Mouse (Mus musculus) naive thymus-derived CD4-positive, alpha-beta T cell, adult 2 months (primary cell): ENCODE measurements at regions not wholly inside any gene's neighbourhood (a gene's known extent, or its start where the extent isn't known, plus 50 kb on each side); places are given as distances from the start of the nearest gene placed in this dataset.
A peak's percentile ranks its signal among the peaks of the same experiment; 100 is the strongest.
"Not testable (repeated sequence)": the region's sequence is repeated elsewhere in the genome, so short reads cannot be mapped to it uniquely, and the experiment has no call there.

Experiments used
- DNase-seq: peaks from one replicate; pipeline ENCODE4 v3.0.0-alpha.2; 2011; ENCODE audit warnings: low read depth

DNA sequence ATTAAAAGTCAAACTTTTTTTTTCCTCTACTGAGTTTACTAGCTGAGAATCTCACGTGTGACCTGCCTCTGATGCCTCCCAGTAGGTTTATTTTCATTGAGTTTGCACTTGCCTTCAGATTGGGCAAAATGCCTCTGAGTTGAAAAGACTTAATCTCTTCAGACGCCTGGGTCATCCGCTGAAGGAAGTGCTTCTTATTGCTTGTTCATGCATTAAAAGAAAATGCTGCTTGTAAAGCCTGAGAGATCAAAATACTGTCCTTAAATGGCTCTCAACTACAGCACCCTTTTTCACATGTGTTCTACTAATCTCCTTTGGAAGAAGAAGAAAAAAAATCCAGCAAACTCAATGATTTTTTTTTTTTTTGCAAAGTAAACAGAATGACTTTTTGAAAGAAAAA is 351.5 kb downstream of the Kcnh5 start:
- no peak for DNase-seq

DNA sequence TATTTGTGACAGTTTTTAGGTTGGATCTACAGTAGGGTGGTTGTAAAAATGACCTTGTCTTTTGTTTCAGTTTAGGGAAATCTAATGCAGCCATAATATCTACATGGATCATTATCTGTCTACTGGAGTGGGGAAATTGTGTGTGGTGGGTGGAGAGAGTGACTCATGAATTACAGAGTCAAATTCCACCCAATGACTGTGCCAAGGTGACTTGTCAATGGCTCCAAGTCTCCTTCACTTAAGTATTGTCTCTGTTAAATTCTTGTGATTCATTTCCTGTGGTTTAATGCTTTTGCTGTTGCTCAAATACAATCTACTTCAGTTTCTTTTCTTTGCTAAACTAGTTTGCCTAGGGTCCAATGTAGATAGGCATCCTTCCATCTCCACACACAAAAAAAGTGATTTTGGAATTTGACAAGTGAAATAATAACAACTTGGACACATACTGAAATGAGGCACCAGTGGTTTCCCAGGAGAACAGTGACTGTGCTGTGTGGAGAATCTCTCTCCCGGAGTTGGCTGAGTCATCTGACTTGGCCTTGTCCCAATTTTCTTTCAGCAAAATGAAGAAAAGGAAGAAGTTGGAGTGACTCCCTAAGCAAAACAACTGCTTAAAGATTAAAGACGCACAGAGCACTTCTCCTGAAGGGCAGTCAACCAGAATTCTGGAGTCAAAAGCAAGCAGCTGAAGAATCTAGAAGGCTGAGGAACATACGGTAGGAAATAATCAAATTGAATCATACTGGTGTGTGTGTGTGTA is 352.2 kb downstream of the Kcnh5 start:
- DNase-seq, result no peak

DNA sequence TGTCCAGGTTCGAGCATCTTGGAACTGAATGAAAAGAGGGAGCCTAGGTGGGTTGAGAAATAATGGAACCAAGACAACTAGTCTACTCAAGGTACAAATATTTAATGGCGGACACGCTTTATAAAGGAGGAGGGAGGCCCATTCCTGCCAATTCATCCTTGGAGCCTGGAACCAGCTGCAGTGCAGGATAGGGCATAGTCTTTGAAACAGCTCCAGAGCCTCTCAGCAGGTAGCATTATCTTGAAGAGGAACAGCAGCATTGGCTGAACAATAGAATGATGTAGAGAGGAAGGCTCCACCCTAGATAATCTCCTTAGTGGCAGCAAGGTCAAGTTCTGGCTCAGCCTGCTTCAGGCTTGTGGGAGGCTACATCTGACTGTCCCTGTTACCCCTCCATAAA is 361.0 kb downstream of the Kcnh5 start:
- not testable (repeated sequence) for DNase-seq

- DNase-seq, result not testable (repeated sequence)
These were observed 368.6 kb downstream of the Kcnh5 start for GRCm38 (mm10) chr12:74808571-74808970.

DNA sequence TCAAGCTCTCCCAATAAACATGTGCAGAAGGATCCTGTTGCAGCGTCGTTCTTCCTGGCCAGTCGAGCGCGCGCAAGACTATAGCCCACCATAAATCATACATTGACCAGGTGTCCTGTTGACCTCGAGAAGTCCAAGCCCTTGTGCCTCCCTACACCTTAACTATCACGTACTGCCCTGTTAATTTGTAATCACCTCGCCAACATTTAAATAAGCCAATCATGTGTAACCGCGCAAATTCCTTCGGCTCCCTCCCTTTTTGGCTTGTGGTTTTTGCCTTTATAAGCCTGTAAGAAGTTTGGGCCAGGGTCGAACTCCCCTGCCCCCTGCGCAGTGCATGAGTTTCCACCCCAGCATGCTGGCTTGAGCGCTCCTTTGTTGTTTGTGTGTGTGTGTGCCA is 369.2 kb downstream of the Kcnh5 start:
- not testable (repeated sequence) for DNase-seq

DNA sequence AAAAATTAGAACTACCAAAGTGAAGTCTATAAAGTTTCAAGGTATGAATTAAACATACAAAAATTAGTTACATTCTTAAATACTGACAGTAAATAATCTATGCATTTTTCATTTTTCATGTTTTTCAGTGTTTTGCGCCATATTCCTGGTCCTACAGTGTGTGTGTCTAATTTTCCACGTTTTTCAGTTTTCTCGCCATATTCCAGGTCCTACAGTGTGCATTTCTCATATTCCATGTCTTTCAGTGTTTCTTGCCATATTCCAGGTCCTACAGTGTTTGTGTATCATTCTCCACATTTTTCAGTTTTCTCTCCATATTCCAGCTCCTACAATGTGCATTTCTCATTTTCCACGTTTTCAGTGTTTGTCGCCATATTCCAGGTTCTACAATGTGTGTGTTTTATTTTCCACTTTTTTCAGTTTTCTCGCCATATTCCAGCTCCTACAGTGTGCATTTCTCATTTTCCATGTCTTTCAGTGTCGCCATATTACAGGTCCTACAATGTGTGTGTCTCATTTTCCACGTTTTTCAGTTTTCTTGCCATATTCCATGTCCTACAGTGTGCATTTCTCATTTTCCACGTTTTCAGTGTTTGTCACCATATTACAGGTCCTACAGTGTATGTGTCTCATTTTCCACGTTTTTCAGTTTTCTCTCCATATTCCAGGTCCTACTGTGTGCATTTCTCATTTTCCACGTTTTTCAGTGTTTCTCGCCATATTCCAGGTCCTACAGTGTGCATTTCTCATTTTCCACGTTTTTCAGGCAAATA is 373.2 kb downstream of the Kcnh5 start:
- DNase-seq, result peak; percentile 43

DNA sequence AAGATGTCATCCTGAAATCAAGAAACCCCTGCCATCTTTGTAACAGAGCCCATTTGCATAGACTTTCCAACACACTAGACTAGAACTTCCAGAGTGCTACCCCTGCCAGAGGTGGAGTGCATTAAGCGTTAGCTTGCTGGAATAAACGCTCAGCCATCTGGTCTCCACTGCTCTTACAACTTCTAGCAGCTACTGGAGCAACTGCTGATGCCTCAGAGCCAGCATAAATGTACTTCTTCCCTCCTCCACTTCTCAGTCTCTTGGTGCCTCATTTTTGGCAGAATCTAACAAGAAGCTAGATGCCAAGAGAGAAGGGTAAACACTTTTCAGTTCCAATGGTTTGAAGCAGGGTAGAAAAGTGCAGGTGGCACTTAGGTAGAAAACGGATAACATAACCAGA is 385.1 kb downstream of the Kcnh5 start:
- DNase-seq, result no peak

- no peak for DNase-seq
These were observed 414.8 kb downstream of the Kcnh5 start for GRCm38 (mm10) chr12:74762284-74762683.

- DNase-seq, result no peak
These were observed 428.9 kb upstream of the Gm11042 start for GRCm38 (mm10) chr12:74745051-74745450.

- no peak for DNase-seq
These were observed 412.7 kb upstream of the Gm11042 start for GRCm38 (mm10) chr12:74728866-74729265.

DNA sequence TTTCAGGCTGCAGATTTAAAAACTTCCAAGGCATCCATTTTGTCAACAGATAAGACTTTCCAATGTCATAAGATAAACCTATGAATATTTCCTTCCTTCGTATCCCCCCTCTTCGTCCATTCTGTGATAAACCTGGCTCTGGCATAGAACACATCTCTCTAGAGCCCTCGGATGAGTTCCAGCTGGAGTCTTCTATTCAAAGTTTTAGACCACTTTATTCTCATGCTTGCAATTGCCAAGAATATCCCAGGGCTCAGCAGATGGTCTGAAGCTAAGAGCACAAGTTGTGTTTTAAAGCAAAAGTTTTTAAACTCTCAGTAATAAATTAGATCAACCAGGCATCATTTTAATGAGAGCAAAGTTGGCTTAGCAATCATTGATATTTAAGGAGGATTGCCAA is 363.0 kb upstream of the Gm11042 start:
- DNase-seq, result no peak

GRCm38 (mm10) chr12:74677835-74678234 is 361.6 kb upstream of the Gm11042 start:
- no peak for DNase-seq

DNA sequence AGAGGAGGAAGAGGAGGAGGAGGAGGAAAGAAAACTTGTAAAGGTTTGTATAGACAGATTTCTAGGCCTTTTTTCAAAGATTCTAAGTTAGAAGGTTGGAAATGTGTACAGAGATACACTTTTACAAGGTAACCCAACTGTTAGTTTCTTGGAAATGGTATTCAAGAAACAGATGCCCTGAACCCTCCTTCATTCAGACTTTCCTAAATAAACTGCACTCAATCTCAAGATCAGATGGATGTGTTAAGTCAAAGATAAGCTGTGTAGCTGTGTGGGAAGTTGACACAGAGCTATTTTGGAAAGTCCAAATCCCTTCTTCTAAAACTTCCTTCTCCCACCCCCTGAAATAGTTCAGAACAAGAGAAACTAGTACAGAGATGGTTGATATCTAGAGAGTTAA is 342.2 kb upstream of the Gm11042 start:
- no peak for DNase-seq

DNA sequence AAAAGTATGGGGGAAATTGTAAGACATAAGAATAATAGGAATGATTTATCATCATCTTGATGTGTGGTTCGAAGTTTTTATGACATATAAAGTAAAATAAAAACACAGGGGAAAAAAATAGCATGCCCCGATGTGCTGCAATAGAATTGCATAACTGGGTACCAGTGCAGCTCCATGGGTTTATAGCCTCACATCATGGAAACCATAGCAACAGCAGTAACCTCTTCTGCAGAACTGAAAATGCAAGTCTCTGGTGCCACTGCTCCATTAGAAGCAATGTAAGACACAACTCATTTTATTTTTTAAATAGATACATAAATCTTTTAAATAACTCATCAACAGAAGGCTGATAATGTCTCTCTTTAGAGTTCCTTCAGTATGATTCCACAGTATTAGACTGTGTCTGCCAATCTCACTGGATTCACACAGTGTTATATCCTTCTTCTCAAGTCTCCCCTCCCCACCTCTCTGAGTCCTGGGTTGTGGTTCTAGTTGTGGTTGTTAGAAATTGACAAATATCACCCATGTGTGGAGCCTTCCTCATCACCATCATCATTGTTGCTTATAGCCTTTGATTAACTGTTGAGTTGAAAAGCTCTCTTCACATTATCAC is 340.9 kb upstream of the Gm11042 start:
- no peak for DNase-seq

DNA sequence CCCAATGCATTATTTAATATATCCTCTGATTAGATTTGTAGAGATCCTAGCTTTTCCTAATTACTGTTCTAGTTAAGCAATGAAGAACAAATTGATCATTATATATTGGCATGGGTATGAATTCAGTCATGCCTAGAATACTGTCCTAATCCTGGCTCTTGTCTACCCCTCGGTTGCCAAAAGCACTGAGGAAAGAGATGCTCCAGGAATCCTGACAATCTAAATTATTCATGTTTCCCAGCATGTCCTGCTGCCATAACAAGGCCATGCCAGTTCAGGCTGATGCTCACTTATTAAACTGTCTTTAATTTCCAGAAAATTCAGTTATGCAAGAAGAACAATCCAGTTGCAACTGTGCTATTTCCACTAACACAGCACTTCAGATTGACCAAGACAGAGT is 335.1 kb upstream of the Gm11042 start:
- no peak for DNase-seq

DNA sequence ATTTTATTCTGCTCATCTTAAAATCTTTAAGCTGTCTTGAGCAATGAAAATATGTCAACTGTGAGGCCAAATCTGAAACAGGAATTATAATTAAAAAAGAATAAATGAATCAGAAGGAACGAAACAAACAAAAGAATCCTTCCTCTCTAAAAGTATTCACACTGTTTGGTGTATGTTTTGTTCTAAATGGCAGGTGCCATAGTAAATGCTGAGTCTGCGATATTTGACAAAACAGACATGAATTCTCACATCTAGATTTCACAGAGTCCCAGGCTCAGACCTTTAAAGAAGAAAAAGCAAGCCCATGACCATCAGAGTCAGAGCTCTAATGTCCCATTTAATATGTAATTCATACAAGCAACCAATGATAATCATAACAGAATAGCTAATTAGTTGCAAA is 316.6 kb upstream of the Gm11042 start:
- DNase-seq, result no peak

DNA sequence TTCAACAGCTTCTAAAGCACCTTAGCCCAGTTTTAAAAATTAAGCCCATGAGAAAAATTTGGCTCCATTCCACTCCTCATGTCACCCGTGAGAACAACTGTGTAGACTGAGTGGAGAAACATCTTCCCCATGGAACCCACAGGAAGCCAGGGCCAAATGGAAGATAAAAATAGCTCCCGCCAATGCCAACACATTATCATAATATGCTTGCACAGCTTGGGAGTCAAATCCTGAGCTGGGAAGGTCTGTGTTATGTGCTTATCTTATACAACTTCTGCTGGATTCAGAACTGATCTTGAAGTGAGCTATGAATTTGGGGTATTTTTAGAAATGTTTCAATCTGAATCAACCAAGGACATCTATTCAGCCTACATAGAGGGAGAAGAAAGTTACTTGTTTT is 279.0 kb upstream of the Gm11042 start:
- no peak for DNase-seq

DNA sequence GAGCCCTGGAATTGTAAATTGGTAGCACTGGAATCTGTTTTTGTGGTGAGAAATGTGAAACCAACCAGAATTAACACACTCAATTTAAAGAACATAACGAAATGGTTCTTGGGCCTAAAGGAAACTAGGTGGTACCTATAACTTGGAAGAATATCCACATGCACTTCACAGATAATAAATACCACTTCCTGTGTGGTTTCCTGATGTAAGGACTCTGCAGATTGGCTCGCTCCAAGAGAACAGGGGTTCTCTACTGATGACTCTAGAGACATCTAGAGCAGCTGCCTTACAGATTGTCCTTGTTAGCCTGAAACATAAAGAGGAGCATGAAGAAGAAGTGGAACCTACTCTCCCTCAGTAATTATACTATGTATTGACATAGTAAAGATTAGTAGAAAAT is 238.4 kb upstream of the Gm11042 start:
- no peak for DNase-seq

GRCm38 (mm10) chr12:74544172-74544571 is 228.0 kb upstream of the Gm11042 start:
- no peak for DNase-seq

DNA sequence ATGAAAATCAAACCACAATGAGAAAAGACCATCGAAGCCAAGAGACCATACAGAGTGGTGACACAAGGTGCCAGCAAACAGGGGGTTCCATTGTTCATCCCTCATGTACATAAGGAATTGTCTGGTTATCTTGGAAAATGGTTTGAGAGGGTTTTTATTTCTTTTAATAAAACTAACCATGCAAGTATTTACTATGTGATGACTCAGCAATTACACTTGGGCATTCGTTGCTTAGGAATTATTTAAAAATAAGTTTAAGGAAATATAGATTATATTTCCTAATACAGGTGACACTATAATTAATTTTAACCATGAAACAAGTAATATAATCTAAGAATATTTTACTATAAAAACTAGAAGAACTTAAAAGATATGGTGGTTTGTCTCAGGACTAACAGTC is 218.7 kb upstream of the Gm11042 start:
- DNase-seq, result no peak

GRCm38 (mm10) chr12:74528983-74529566 is 212.9 kb upstream of the Gm11042 start:
- no peak for DNase-seq

- DNase-seq, result no peak
These were observed 211.0 kb upstream of the Gm11042 start for GRCm38 (mm10) chr12:74527190-74527621.

DNA sequence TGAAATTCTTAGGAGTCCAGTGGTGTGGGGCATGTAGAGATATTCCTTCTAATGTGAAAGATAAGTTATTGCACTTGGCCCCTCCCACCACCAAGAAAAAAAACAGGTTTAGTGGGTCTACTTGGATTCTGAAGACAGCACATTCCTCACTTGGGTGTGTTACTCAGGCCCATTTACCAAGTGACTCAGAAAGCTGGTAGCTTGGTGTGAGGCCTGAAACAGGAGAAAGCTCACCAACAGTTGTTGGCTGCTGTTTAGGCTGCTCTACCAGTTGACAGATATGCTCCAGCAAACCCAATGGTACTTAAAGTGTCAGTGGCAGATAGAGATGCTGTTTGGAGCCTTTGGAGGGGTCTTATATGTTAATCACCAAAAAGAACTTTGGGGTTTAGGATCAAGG is 207.8 kb upstream of the Gm11042 start:
- DNase-seq, result no peak
